Mouse (Mus musculus) liver, embryonic 13.5 days (tissue): ENCODE data around the gene Pyy. TPM values are rescaled to one million over a fixed set of nuclear protein-coding genes. Genes with fewer than 3 reads are reported as not detected.

Experiments used
- ATAC-seq: fragments of 200-750 bp; cut with Nextera tagmentation; 2 replicates; pipeline ENCODE4 v1.8.0; 2017; ENCODE audit warnings: low read depth, mild to moderate bottlenecking, moderate number of reproducible peaks, moderate library complexity
- DNase-seq: peaks from one replicate; pipeline ENCODE4 v3.0.0; 2022
- H3K27ac ChIP-seq: fragments of 300-500 bp; sonication (generic); 2 replicates; pipeline ENCODE4 v1.5.1; 2015; ENCODE audit warnings: moderate library complexity, mild to moderate bottlenecking, inconsistent platforms
- H3K27me3 ChIP-seq: fragments of 300-500 bp; sonication (generic); 2 replicates; pipeline ENCODE4 v1.6.1; 2015; ENCODE audit warnings: mild to moderate bottlenecking, inconsistent platforms
- H3K36me3 ChIP-seq: fragments of 300-500 bp; sonication (generic); 2 replicates; pipeline ENCODE4 v1.6.1; 2015; ENCODE audit warnings: mild to moderate bottlenecking, inconsistent platforms
- H3K4me1 ChIP-seq: fragments of 300-500 bp; sonication (generic); replicated peaks from 2 replicates; pipeline ENCODE4 v1.6.1; 2015; ENCODE audit warnings: inconsistent platforms
- H3K4me2 ChIP-seq: fragments of 300-500 bp; sonication (generic); 2 replicates; pipeline ENCODE4 v1.6.1; 2015; ENCODE audit warnings: inconsistent platforms, mild to moderate bottlenecking, moderate library complexity
- H3K4me3 ChIP-seq: fragments of 300-500 bp; sonication (generic); replicated peaks from 2 replicates; pipeline ENCODE4 v1.5.1; 2015; ENCODE audit warnings: mild to moderate bottlenecking, inconsistent platforms
- H3K9ac ChIP-seq: fragments of 300-500 bp; sonication (generic); 2 replicates; pipeline ENCODE4 v1.6.1; 2015; ENCODE audit warnings: mild to moderate bottlenecking, inconsistent platforms
- H3K9me3 ChIP-seq: fragments of 300-500 bp; sonication (generic); replicated peaks from 2 replicates; pipeline ENCODE4 v1.6.1; 2016; ENCODE audit warnings: inconsistent platforms
- WGBS: fragments of 180-500 bp; shearing (Covaris S2); methylation state at CpG from one replicate; pipeline ENCODE4 v1.1.7; 2015; ENCODE audit not compliant: insufficient replicate concordance; 5-methylcytosine and 5-hydroxymethylcytosine counted together
- polyA plus RNA-seq: library from polyadenylated mRNA; unstranded; fragments of >200 nt; fragmentation: Nextera tagmentation; extraction: Ambion mirVana; gene quantifications from 2 replicates; pipeline ENCODE4 v1.2.1, GENCODE M21; 2015

Pyy gene
- polyA plus RNA-seq, 1 experiment from 2014 or later, result not detected

DNA sequence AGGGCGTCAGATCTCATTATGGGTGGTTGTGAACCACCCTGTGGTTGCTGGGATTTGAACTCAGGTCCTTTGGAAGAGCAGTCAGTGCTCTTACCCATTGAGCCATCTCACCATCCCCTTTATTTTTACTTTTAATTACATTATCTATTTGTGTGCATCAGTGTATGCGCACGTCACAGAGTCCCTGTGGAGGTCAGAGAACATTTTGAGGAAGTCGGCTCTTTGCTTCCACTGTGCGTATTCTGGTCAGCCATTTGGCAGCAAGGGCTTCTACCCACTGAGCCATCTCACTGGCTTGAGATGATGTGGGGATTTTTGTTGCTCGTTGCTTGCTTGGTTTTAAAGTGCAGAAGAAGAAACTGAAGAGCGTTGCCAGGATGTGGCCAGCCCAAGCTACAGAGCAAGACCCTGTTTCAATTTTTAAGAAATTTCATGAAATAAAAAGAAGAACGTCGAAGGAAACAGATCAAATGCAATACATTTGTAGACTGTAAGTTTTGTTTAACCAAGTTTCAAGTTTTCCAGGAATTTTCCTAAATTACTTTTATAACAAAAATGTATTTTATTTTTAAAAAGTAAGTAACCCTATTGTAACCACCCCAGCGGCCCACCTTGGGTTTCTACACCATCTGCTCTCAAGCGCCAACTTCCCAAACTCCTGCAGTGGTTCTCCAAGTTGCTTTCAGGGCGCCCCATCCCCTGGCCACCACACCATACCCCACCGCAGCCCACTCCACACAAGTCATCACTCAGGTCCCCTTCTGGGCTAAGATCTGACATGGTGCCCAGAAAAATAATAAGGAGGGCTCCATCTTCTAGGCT is 30.2 kb upstream of the Pyy start:
- Histone ChIP-seq H3K4me3 (no peak overlapping the region; the same call in 1 of the 2 replicates), H3K27ac (no peak overlapping the region), H3K4me1 (peaks cover 6% of the 10 kb centered on the region), H3K9me3 (no peaks in the 10 kb centered on the region), H3K27me3 (peaks cover 40% of the 10 kb centered on the region), H3K4me2 (peak overlapping the region; percentile 46), H3K9ac (no peak overlapping the region), H3K36me3 (no peaks in the 10 kb centered on the region)
- DNase-seq, result no peak
- ATAC-seq, result no peak
- WGBS, result 26% methylated on average over 13 of the region's 13 CpGs

- Histone ChIP-seq H3K27me3 (peaks cover 35% of the 10 kb centered on the region), H3K27ac (no peak overlapping the region), H3K4me1 (peaks cover 23% of the 10 kb centered on the region), H3K9ac (no peak overlapping the region), H3K4me2 (no peak overlapping the region), H3K4me3 (no peak overlapping the region), H3K36me3 (no peaks in the 10 kb centered on the region), H3K9me3 (no peaks in the 10 kb centered on the region)
- ATAC-seq (no peak), DNase-seq (no peak)
- 24% methylated on average over 4 of the region's 4 CpGs for WGBS
Observed at GRCm38 (mm10) chr11:102134516-102134915, 26.9 kb upstream of the Pyy start.

DNA sequence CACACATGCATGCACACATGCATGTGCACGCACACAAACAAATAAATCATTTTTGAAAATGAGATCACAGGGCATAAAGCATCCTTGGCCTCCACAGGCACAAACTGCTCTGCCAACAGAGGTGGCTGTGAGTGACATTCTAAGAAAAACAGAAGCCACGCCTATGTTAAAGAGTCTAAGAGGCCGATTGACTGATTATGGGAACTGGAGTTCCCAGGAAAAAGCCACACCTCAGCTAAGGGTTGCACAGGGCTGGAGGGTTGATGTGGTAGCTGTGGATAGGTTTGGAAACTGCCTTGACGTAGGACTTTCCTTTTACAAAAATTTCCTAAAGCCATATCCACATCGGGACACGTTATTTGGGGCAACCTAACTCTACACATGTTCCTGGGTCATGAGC is 9.8 kb upstream of the Pyy start:
- Histone ChIP-seq H3K4me3 (no peak overlapping the region), H3K4me2 (peak overlapping the region; percentile 46), H3K9ac (peak overlapping the region; percentile 29; the same call in 1 of the 2 replicates), H3K9me3 (0 out of 2 replicates have a peak, but pooled peaks cover 5% of the 10 kb centered on the region), H3K27ac (peak overlapping the region; percentile 74), H3K27me3 (peaks cover 15% of the 10 kb centered on the region), H3K36me3 (no peaks in the 10 kb centered on the region), H3K4me1 (peaks cover 29% of the 10 kb centered on the region)
- ATAC-seq (peak; percentile 88), DNase-seq (peak; percentile 33)
- WGBS, result 46% methylated on average over 6 of the region's 6 CpGs

GRCm38 (mm10) chr11:102116241-102116640 is 8.6 kb upstream of the Pyy start:
- peak overlapping the region; percentile 46; the same call in 1 of the 2 replicates for H3K4me2 ChIP-seq
- WGBS, result 23% methylated on average over 8 of the region's 8 CpGs
- ATAC-seq, result peak; percentile 75

DNA sequence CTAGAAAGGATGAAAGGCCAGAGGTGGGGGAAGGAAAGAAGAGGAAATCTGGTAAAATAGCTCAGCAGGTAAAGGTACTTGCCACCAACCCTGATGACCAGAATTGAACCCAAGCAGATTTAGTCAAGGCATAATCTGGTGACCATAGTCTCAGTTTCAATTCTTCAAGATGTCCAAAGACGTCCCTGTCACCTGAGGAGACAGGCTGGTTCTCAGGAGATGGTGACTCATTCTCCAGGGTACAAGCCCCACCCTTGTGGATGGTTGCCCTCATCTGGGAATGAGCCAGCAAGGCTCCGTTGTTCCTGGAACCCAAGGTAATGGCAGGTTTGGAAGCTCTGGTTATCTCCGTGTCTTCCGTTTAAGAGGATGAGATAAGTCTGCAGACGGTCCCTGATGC is 3.9 kb upstream of the Pyy start:
- no peak for ATAC-seq
- Histone ChIP-seq H3K27ac (no peak overlapping the region), H3K36me3 (no peaks in the 10 kb centered on the region), H3K4me3 (no peak overlapping the region), H3K27me3 (peaks cover 65% of the 10 kb centered on the region), H3K9me3 (no peaks in the 10 kb centered on the region), H3K4me1 (peaks cover 15% of the 10 kb centered on the region), H3K9ac (no peak overlapping the region), H3K4me2 (no peak overlapping the region)
- no peak for DNase-seq
- WGBS, result 44% methylated on average over 5 of the region's 5 CpGs

More at GRCm38 (mm10) chr11:102116241-102116640, 8.6 kb upstream of the Pyy start:
- 0 out of 2 replicates have a peak, but pooled peaks cover 5% of the 10 kb centered on the region for H3K9me3 ChIP-seq
- H3K27me3 ChIP-seq, result peaks cover 19% of the 10 kb centered on the region
- no peaks in the 10 kb centered on the region for H3K36me3 ChIP-seq
- no peak overlapping the region for H3K4me3 ChIP-seq
- H3K27ac ChIP-seq, result peak overlapping the region; percentile 47; the same call in 1 of the 2 replicates
- DNase-seq, result peak; percentile 26
- peaks cover 29% of the 10 kb centered on the region for H3K4me1 ChIP-seq
- H3K9ac ChIP-seq, result no peak overlapping the region

GRCm38 (mm10) chr11:102106911-102107310 is 721 bp downstream of the Pyy start:
- H3K9ac ChIP-seq, result no peak overlapping the region
- WGBS, result 4% methylated on average over 21 of the region's 21 CpGs
- no peaks in the 10 kb centered on the region for H3K36me3 ChIP-seq
- H3K4me3 ChIP-seq, result no peak overlapping the region
- no peak for DNase-seq
- no peak for ATAC-seq
- H3K4me1 ChIP-seq, result peaks cover 21% of the 10 kb centered on the region
- peaks cover 95% of the 10 kb centered on the region for H3K27me3 ChIP-seq
- no peaks in the 10 kb centered on the region for H3K9me3 ChIP-seq
- H3K4me2 ChIP-seq, result 0 out of 2 replicates have a peak overlapping the region, but pooled peaks have one; percentile 10
- no peak overlapping the region for H3K27ac ChIP-seq

- 4% methylated on average over 17 of the region's 17 CpGs for WGBS
- Histone ChIP-seq H3K9me3 (no peaks in the 10 kb centered on the region), H3K9ac (0 out of 2 replicates have a peak overlapping the region, but pooled peaks have one; percentile 9), H3K27me3 (peaks cover 99% of the 10 kb centered on the region), H3K36me3 (no peaks in the 10 kb centered on the region), H3K27ac (no peak overlapping the region), H3K4me3 (no peak overlapping the region), H3K4me1 (peaks cover 39% of the 10 kb centered on the region), H3K4me2 (no peak overlapping the region)
- peak; percentile 66 for ATAC-seq
- peak; percentile 44 for DNase-seq
Observed at GRCm38 (mm10) chr11:102102485-102103258, 5.0 kb downstream of the Pyy start.

DNA sequence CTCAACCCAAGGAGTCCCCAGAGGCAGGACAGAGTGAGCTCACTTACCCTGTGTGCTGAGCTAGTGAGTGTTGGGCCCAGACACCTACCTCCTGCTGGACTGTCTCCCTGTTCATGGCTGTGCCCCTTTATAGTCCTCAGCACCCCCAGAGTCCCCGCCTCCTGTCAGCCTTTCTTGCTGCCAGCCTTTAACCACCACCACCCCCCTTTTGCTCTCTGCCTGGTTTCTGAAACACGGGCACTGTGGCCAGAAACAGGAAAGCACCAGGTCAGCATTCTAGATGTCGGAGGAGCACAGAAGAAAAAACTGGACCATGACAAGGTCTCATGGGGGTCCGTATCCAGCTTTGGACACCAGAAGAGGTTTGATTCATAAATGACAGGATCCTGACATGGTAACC is 6.4 kb downstream of the Pyy start, which contains the start of gene Ppy:
Ppy (minus strand) TSS at position 101 of the 400 bp plus-strand sequence.
- Histone ChIP-seq H3K36me3 (no peaks in the 10 kb centered on the region), H3K27ac (no peak within 1 kb of the TSS), H3K4me3 (no peak within 1 kb of the TSS), H3K27me3 (peaks cover 87% of the 10 kb centered on the region), H3K9ac (no peak within 1 kb of the TSS), H3K4me1 (peaks cover 49% of the 10 kb centered on the region), H3K4me2 (no peak within 1 kb of the TSS), H3K9me3 (no peaks in the 10 kb centered on the region)
- DNase-seq, result no peak
- ATAC-seq, result no peak
- 54% methylated on average over 4 of the region's 4 CpGs for WGBS

- Histone ChIP-seq H3K27ac (peak overlapping the region; percentile 89), H3K4me1 (peaks cover 68% of the 10 kb centered on the region), H3K4me3 (peak overlapping the region; percentile 39), H3K4me2 (peak overlapping the region; percentile 62), H3K9ac (peak overlapping the region; percentile 50), H3K9me3 (no peaks in the 10 kb centered on the region), H3K36me3 (no peaks in the 10 kb centered on the region), H3K27me3 (peaks cover 49% of the 10 kb centered on the region)
- peak; percentile 79 for DNase-seq
- ATAC-seq, result peak; percentile 91
- WGBS, result 4% methylated on average over 18 of the region's 18 CpGs
Observed at GRCm38 (mm10) chr11:102096887-102097391, 10.7 kb downstream of the Pyy start.

DNA sequence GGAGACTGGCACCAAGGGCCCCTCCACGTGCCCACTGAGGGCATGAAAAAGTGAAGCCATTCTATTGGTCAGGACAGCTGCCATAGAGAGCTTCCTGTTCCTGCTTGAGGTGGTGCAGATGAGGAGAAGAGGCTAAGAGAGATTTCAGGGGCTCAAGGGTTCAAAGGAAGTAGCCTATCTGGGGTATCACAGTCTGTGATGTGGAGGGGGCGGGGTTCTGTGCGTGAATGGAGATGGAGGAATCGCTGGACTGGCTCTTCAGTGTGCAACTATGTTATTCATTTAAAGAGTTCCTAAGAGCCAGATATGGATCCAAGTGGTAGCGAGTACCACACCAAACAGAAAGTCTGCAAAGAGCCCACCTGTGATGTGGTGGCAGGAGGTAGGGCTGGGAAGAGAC is 11.2 kb downstream of the Pyy start:
- Histone ChIP-seq H3K27me3 (peaks cover 44% of the 10 kb centered on the region), H3K4me2 (peak overlapping the region; percentile 62), H3K27ac (peak overlapping the region; percentile 89), H3K9ac (peak overlapping the region; percentile 50), H3K9me3 (no peaks in the 10 kb centered on the region), H3K4me3 (peak overlapping the region; percentile 39), H3K4me1 (peaks cover 65% of the 10 kb centered on the region), H3K36me3 (no peaks in the 10 kb centered on the region)
- ATAC-seq (peak; percentile 18), DNase-seq (peak; percentile 38)
- WGBS, result 43% methylated on average over 5 of the region's 5 CpGs

GRCm38 (mm10) chr11:102095676-102096075 is 12.0 kb downstream of the Pyy start:
- H3K4me1 ChIP-seq, result peaks cover 65% of the 10 kb centered on the region
- DNase-seq (no peak), ATAC-seq (peak; percentile 54)
- H3K9ac ChIP-seq, result peak overlapping the region; percentile 50
- no peaks in the 10 kb centered on the region for H3K36me3 ChIP-seq
- peak overlapping the region; percentile 89 for H3K27ac ChIP-seq
- H3K4me2 ChIP-seq, result peak overlapping the region; percentile 62
- WGBS, result 57% methylated on average over 3 of the region's 3 CpGs
- H3K27me3 ChIP-seq, result peaks cover 36% of the 10 kb centered on the region
- no peak overlapping the region; the same call in 1 of the 2 replicates for H3K4me3 ChIP-seq
- H3K9me3 ChIP-seq, result no peaks in the 10 kb centered on the region
